Mouse (Mus musculus) right cerebral cortex, postnatal 14 days (tissue): ENCODE results near the gene Ric8b.

Experiments
- DNase-seq: peaks from one replicate; pipeline ENCODE4 v3.0.0; 2022

The Ric8b gene

DNA sequence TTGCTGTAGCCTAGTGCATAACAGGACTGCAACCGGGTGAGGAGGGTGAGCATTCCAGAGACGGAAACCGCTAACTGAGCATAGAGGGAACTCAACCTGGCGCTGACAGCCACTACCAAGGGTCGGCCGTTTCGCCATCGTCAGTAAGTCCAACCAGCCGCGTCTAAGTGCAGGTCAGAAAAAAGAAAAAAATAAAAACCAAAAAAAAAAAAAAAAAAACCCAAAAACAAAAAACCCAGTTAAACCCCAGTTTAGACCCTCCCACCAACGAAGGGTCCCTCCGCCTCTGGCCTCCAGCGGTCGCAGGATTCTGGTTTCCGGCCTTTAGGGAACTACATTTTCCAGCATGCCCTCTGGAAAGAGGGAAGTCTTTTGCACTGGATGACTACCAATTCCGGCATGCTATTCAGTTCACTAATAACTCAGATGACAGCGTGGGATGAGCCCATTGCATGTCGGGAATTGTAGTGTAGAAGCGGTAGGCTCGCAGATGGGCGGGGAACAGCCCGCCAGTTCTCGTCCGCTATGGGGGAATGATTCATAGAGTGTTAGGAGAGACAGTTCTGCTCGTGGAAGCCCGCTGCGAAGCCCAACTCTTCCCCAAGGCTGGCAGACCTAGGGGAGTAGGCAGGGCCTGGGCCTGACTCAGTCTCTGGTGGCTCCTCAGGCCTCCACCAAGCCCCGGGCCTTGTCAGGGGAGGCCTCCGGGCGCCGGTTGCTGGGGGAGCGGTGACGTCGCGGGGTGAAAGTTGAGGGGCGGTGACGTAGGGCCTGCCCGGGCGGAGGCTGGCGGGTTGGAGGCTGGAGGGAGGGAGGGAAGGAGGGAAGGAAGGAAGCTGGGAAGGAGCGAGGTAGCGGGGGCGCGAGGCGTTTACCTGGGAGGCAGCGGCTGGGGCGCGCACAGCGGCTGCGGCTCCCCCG lies at the start of gene Ric8b:
Ric8b (plus strand) TSS at position 807 of the 921 bp plus-strand sequence.
- DNase-seq = peak; percentile 94

DNA sequence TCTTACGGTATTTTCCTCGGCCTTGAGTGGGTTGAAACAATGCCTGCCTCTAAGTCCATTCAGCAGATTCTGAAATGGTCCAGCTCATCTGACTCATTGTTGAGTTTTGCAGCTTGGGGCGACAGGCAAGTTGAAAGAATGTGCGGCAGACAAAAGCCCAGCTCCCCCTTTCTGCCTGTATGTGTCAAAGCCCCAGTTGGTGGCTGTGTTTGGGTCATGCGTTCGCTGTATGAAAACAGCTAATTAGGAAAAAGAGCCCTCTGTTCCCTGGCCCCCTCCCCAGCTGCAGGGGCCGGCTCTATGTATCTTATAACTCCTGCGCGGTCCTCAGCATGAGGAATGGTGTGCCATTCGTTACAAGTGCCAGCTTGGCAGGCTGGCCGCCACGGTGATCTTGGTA lies 46.1 kb upstream of the Ric8b start:
- no peak for DNase-seq

DNA sequence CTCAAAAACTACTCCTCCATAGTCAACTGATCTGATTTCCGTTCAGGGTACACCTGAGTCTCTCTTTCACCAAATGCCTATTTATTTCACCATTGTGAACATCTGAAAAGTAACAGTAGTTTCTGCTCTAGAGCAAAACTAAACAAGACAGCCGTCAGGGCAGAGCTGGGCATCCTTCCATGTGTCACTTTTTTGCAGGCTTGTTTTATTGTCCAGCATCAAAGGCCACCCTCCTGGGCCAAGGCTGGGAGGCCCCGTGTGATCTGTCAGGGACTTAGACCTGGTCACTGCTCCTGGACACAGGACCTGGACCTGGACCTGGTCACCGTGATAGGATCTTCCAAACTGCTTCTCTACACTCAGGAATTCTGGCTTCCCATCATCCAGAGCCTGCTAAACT lies 45.5 kb upstream of the Ric8b start:
- DNase-seq = no peak

DNA sequence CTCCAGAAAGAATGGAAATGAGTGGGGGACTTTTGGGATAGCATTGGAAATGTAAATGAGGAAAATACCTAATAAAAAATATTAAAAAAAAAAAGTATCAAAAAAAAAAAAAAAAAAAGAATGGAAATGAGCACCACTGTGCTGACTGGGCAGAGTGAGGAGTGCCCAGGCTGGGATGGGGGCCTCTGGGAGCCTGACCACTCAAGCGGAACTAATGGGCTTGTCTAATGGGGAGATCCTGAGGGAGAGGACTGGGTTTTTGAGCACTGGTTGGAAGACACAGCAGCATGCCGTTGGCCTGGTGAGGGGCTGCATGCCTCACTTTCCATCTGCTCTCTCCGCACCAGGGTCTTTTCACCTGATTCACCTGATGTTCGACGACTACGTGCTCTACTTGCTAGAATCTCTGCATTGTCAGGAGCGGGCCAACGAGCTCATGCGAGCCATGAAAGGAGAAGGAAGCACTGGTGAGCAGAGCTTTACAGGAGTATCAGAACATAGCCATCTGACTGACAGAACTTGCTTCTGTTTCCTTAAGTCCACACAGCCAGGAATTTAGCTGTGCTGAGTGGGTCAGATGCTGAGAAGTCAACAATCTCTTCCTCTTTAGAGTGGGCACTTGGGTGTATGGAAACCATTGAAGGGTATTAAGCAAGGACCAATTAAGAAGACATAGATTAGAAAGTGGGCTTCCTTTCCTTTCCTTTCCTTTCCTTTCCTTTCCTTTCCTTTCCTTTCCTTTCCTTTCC lies 37.4 kb upstream of the Ric8b start:
- DNase-seq = no peak

DNA sequence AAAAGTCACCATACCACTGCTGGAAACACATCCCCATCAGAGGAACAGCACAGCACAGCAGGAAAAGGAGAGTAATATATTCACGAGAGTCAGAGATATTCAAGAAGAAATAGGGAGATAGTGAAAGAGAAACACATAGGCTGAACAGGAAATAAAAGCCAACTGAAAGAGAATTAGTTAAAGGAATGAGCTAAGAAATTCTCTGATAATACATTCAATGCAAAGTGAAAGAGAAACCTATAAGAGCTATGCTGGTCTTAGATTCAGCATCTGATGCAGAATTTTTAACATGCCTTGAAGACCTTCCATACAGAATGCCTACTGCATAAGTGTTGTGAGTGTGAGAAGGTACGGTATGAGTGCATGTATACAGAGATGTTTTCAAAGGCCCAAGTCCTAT lies 34.9 kb upstream of the Ric8b start:
- DNase-seq = no peak

DNA sequence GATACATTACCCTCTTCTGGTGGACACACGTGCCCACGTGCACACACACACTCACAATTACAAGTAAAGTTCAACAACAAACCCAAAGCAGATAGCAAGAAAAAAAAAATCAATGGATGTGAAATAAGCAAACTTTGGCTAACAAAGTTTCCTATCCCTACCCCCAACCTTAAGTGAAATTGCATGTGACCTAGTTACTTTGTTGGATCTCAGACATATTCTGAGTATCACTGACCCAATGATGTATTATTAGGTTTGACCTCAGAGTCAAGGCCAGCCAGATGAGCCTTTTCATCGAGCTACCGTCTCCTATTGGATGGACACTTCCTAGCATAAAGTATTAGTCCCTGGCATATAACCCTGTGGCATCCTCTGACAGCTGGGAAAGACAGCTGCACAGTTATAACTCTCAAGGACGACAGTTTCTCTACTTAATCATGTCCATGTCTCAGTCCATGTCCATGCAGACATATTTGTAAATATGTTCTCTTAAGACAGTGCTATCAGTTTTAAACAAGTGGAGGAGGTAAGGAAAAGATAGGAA lies 32.0 kb upstream of the Ric8b start:
- DNase-seq = no peak

DNA sequence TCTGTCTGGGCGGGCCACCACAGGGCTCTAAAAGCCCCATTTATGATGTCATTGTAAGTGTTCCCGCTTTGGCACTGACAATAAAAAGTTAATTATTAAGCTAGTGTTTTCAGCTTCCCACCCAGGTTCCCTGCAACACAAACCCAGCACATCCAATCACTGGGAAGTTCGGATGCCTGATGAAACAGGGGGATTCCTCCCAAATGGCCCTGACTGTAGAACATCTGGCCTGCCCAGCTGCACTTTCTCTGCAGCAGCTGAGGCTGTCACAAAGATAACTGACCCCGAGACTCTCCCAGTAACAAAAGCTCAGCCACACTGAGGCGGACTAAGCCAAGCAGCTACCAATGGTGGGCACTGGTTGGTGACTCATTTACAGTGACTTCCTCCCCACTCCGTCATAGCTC lies 31.2 kb upstream of the Ric8b start:
- DNase-seq = no peak

DNA sequence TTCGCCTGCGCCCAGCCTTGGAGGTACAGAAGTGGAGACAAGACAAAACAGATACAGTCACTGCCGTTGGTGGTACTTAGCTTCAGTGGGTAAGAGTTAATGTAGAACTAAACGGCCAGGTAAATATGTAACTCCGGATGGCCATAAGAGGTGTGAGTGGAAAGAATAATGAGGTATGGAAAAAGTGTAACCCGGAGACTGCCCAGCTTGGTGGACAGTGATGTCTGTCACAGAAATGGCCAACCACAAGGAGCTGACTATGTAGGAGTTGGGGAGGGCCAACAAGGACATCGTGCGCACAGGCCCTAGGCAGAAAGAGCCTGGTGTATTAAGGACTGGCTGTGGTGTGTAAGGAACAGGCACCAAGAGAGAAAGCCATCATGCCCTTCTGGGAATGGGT lies 30.6 kb upstream of the Ric8b start:
- no peak for DNase-seq

DNA sequence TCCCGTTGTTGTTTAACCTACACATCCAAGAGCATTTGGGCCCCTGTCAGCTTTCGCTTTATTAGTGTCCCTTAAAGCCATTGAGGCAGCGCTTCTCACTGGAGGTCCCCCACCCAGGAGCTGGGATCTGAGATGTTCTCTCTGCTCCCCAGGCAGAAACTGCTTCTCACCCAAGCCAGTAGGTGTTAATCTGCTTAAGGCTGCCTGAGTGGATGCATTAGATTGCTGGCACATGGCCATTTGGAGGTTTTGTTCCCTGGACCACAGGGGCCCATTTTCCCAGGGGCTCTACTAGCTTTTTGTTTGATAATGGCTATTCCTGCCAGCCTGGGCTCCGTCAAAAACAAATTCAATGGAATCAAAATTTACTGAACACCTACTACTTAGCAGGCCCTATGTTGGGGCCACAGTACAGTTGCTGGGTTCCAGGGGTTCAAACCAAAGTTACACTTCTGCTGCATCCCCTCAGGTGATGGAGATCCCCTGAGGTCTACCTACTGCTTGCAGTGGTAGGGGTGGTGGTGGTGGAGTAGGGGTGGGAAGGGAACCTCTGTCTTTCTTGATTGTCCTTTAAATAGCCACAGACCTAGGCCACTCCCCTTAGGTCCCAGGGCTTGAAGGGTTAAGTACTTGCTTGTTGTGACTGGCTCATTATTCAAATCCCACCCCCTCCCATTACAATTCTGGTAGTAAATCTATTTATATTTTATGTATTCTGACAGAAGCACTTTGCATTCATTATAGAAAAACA lies 28.1 kb upstream of the Ric8b start:
- no peak for DNase-seq

DNA sequence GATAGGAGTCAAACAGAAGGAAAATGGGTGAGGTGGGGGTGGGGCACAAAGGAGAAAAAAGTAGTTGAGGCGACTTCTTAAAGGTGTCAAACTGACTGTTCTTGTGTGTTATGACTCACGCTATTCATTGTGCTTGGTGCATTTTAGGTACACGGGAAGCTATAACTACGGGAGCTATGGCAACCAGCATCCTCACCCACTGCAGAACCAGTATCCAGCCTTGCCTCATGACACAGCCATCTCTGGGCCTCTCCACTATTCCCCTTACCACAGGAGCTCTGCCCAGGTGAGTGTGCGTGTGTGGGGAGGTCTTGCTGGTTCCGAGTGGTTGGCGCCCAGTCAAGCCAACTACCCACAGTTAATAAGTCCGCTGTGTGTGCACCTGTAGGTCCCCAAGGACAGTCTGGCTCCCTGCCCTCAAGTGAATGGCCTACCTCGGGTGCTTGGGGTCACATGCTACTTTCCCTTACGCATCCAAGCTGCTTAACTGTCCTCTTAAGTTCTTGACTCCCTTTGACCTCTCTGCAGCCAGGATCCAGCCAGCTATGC lies 21.5 kb upstream of the Ric8b start:
- DNase-seq = no peak

DNA sequence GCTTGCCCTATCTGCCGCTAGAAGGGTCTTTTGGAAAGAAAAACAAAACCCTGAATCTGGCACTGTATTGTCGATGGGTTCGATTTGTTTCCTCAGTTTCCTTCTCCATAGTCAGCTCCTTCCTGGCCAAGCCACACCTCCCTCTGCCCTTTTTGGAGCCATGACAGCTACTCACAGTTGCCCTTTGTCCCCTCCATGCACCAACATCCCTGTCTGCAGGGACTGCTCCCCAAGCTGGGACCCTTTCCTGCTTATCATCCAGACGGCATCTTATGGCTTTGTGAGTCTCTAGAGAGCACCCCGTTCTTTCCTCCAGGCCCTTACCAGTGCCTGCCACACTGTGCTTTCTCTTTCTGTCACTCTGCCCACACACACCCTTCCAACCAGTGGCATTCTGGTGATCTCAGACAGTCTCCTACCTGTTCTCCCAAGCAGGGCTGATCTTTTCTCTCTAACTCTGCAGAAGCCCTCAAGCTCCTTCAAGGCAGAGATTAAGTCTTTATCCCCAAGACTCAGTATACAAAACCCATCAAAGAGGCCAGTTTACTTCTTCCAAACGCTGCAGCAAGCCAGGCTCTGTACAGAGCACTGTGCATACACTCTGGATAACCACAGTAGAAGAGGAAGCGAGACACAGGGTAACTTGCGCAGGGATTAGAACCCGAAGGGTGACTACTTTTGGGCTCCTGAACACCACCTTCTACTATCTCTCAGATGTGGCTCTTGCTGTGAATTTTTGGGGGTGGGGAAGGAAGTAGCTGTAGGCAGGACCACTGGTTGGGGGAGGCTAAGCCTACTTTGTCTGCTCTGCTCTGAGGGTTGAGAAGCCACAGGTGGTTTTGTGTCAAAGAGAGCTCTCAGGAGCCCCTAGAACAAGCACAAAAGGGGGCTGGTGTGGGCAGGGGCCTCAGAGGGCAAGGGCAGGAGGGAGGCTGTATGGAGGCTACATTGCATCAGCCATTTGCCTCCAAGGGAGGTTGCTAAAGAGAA lies 20.2 kb upstream of the Ric8b start:
- DNase-seq = no peak

DNA sequence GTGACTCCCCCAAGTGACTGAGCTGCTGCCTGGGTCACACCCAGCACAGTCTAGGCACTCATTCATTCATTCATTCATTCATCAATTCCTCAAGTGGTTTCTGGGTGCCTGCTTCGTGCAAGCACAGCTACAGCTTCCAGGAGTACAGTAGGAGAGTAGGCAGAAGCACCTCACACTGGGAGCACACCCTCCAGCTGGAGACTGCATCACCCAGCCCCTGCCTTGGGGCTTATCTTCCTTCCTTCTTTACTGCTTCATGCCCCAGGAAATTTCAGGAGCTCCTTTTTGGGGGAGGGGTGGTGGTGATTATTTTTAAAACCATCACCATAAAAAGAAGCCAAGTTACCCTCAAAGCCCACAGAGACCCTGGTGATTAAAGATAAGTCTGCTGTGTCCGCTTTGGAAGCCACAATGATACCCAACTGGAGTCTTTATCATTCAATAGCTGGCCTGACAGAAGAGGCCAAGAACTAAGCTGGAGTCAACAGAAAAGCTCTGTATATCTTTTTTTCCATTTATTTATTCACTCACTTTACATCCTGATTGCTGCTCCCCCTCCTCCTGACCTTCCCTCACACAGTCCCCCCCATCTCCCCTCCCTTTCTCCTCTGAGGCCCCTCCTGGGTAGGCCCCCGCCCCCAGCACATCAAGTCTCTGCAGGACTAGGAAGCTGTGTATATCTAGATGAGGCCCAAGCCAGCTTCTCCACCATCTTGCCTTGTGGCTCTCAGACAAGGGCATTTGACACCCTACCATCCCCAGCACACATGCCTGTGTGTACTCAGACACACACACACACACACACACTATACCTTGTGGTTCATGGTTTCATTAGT lies 19.1 kb upstream of the Ric8b start:
- DNase-seq = no peak

DNA sequence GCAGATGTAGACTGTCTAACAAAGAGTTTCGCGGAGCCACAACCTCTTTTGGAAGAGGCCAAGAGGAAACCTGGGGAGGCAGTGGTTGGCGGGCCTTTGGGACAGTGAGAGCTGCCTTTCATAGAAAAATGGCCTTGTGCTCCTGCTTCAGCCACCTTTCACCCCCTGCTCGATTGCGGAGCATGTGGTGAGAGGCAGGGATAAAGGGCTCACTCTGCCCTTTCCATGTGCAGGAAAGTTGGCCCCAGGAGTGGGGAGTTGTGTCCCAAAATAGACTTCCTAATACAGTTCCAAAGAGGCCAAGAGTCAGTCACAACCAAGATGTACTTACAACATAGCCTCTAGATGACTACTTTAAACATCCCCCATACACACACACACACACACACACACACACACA lies 15.7 kb upstream of the Ric8b start:
- no peak for DNase-seq

DNA sequence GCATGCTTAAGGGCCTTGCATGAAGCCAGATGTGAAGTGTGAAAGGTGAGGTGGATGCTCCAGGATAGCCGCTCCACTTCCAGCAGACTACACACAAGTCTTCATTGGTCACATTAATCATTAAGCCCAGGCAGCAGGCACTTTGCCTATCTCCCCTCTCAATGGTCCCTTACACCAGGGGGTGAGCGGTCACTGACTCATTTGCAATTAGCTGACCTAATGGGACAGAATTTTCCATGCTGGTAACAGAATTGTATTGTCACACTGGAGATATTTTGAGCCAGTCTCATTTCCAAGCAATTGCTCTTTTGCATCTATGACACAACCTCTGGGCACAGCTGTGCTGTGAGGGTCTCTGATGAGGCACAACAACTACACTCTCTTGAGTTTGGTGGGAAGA lies 15.2 kb upstream of the Ric8b start:
- DNase-seq = no peak

DNA sequence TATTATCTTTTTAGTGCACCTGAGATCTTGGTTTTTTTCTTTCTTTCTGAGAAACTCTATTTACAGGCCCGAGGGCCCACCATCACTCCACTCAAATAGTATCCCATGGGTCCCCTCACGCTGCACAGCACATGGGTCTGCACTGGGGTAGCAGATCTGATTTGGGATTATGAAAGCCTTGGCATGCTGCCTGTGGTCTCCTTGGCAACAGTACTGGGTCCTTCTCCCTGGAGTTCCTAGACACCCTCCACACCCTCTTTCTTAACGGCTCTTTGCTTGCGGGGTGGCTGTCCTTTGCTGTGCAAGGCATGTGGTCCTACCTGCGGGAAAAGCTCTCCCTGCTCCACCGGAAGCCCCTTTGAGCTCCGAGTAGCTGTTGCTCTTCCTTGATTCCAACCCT lies 14.1 kb upstream of the Ric8b start:
- peak; percentile 63 for DNase-seq

DNA sequence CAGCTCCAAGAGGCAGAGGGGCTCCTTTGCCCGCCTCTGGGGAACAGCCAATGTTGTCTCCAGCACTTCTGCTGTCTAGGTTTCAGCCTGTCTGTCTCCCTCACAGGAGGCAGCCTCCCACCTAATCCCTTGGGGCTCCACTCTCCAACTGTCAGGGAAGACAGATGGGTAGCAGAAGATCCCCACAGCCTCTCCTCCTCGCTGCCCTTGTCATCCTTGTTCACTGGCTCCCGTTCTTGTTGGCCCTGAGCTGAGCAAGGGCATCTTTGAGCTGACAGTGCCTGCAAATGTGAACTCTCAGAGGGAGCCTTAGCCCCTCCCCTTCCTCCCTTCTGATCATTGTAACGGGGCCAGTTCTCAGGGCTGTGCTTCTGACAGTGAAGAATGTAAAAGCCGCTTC lies 13.7 kb upstream of the Ric8b start:
- peak; percentile 23 for DNase-seq

DNA sequence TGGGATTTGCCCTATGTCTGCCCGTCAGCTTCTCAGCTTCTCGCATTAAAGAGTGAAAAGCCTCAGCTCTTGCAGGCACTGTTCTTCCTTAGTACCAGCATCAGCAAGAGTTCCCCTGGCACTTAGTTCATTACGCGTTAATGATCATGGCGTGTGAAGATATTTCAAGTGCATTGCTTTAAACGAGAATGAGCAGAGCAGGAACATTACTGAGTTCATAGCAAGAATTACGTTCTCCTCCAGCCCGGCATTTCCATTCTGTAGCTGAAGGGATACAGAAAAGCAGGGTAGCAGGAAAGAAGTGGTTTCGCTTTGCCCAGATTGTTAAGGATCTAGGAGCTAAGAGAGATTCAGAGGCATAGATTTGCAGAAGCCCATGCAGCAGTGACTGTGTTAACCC lies 10.5 kb upstream of the Ric8b start:
- DNase-seq = no peak

DNA sequence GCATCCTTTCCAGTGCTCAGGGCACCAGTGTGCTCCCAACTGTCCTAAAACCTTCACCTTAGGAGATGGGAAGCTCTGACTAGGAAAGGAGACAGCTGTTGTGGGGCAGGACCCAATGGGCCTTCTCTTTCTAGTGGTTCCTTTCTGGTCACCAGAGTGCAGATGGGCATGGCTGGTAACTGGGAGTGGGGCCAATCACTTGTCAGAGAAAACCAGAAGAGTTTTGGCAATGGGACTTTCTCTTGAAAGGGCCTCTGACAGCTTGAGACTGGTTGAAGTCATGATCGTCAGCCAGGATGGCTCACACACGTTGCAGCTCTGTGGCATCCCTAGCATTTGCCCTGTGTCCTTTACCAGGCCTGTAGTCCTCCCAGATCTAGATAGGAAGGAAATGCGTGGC lies 9.4 kb upstream of the Ric8b start:
- DNase-seq = no peak

DNA sequence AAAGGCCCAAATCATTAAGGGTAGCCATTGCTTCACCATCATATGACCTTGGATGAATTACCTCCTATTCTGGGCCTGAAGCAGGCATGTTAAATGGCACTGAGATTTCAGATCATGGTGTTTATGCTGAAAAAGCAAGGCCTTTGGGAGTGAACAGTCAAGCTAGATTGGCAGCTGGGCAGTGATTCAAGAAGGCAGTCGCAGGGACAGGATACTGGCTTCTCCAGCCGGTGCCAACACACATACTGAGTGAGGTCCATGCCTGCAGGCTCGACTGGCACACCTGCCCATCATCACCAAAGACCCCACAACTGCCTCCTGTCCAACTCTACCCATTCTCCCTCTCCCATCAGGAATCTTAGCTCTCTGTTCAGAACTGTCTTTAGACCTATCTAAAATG lies 8.9 kb upstream of the Ric8b start:
- DNase-seq = no peak

DNA sequence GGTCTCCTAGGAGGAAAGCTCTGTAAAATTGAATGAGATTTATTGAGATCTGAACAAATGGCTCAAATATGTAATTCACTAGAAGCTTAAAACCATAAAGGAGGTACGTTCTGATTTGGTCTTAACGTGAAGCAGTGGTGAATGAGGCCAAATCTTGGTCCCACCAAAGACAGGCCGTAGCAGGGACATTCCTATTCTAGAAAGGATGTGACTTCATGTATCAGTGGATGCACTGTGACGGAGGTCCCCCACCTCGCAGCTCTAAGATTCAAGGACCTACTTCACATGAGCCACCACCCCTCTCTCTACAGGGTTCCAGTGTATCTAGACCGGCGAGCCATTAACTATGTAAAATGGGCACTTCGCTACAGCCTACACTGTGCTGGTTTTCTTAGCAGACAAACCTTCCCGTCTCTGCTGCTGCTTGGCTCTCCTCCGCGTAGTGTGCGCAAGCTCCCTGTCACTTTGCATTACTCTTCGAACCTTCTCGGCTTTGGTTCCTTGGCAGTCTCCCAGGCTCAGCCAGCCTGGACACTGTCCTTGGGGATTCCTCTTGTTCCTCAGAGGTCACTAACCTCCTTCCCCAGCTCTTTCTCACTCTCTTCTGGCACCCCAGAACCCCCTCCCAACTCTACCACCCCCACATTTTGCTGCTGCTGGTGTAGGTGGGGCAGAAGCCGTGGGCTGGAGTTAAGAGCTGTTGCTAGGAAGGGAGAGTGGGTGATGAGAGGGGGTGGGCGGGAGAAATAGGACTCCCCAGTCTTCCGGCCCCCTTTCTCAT lies 8.2 kb upstream of the Ric8b start:
- DNase-seq = peak; percentile 52
